Mouse (Mus musculus) heart, postnatal 36 days (tissue): ENCODE data around the gene Mfsd8. TPM values are rescaled to one million over a fixed set of nuclear protein-coding genes. Genes with fewer than 3 reads are reported as not detected.

ENCODE experiments used
- total RNA-seq, 2 experiments: library from RNA; stranded (reverse); gene quantifications; 2 replicates each; pipeline ENCODE4 v1.2.3; 2021

Mfsd8 gene
- total RNA-seq, 2 experiments from 2014 or later, result 18.4 to 19.5 TPM

Other genes with a start within 250 kb of the Mfsd8 start
- not detected for gene Slc25a31, start 138.0 kb downstream of the Mfsd8 start, total RNA-seq
- gene Hspa4l, start 102.4 kb downstream of the Mfsd8 start, total RNA-seq, result 10 to 100 TPM; 49.8 to 59.0 TPM
- gene Plk4, start 46.9 kb downstream of the Mfsd8 start, total RNA-seq, result 1 to 10 TPM; 1.6 to 3.2 TPM
- gene Abhd18, start 84 bp upstream of the Mfsd8 start, total RNA-seq, result 10 to 100 TPM; 93.5 to 99.1 TPM
- gene 1700034I23Rik, start 55.7 kb upstream of the Mfsd8 start, total RNA-seq, result not detected
- gene Larp1b, start 102.9 kb upstream of the Mfsd8 start, total RNA-seq, result 10 to 100 TPM; 67.6 to 68.4 TPM
- 10 to 100 TPM; 31.8 to 36.0 TPM for gene Pgrmc2, start 236.2 kb upstream of the Mfsd8 start, total RNA-seq